Mouse (Mus musculus) intestine, embryonic 14.5 days (tissue): ENCODE data around the gene Lrrc49. TPM values are rescaled to one million over a fixed set of nuclear protein-coding genes. Genes with fewer than 3 reads are reported as not detected.

Experiments
- ATAC-seq: fragments of 200-750 bp; cut with Nextera tagmentation; replicated peaks from 2 replicates; pipeline ENCODE4 v1.8.0; 2017; ENCODE audit warnings: low read depth, moderate number of reproducible peaks, moderate TSS enrichment, moderate library complexity; ENCODE audit not compliant: low FRiP score, low TSS enrichment
- DNase-seq: peaks from one replicate; pipeline ENCODE4 v3.0.0-alpha.2; 2018; ENCODE audit warnings: low spot score
- H3K27ac ChIP-seq: fragments of 300-500 bp; sonication (generic); 2 replicates; pipeline ENCODE4 v1.5.1; 2014; ENCODE audit warnings: low read depth, mild to moderate bottlenecking, control low read depth
- H3K27me3 ChIP-seq: fragments of 300-500 bp; sonication (generic); replicated peaks from 2 replicates; pipeline ENCODE4 v1.6.1; 2014; ENCODE audit warnings: low read length, control low read depth; ENCODE audit not compliant: control insufficient read depth, insufficient read depth
- H3K36me3 ChIP-seq: fragments of 300-500 bp; sonication (generic); 2 replicates; pipeline ENCODE4 v1.6.1; 2014; ENCODE audit warnings: low read length, control low read depth; ENCODE audit not compliant: control insufficient read depth, insufficient read depth
- H3K4me1 ChIP-seq: fragments of 300-500 bp; sonication (generic); replicated peaks from 2 replicates; pipeline ENCODE4 v1.6.1; 2014; ENCODE audit warnings: low read length, control low read depth, mixed read lengths; ENCODE audit not compliant: control insufficient read depth, insufficient read depth
- H3K4me2 ChIP-seq: fragments of 300-500 bp; sonication (generic); 2 replicates; pipeline ENCODE4 v1.6.1; 2014; ENCODE audit warnings: low read length
- H3K4me3 ChIP-seq: fragments of 300-500 bp; sonication (generic); 2 replicates; pipeline ENCODE4 v1.5.1; 2014; ENCODE audit warnings: low read depth, low read length, control low read depth, mixed read lengths
- H3K9ac ChIP-seq: fragments of 300-500 bp; sonication (generic); 2 replicates; pipeline ENCODE4 v1.6.1; 2014; ENCODE audit warnings: mild to moderate bottlenecking, low read length
- H3K9me3 ChIP-seq: fragments of 300-500 bp; sonication (generic); 2 replicates; pipeline ENCODE4 v1.6.1; 2016; ENCODE audit warnings: low read length, control low read depth; ENCODE audit not compliant: control insufficient read depth
- WGBS: fragments of 180-500 bp; shearing (Covaris S2); extraction: QIAGEN DNeasy Blood & Tissue Kit; methylation state at CpG from one replicate; pipeline ENCODE4 v1.1.7; 2014; 5-methylcytosine and 5-hydroxymethylcytosine counted together
- polyA plus RNA-seq: library from polyadenylated mRNA; unstranded; fragments of >200 nt; fragmentation: Nextera tagmentation; extraction: Ambion mirVana; gene quantifications from 2 replicates; pipeline ENCODE4 v1.2.1, GENCODE M21; 2014

The Lrrc49 gene
- polyA plus RNA-seq, 1 experiment from 2014 or later = 18.7 TPM

DNA sequence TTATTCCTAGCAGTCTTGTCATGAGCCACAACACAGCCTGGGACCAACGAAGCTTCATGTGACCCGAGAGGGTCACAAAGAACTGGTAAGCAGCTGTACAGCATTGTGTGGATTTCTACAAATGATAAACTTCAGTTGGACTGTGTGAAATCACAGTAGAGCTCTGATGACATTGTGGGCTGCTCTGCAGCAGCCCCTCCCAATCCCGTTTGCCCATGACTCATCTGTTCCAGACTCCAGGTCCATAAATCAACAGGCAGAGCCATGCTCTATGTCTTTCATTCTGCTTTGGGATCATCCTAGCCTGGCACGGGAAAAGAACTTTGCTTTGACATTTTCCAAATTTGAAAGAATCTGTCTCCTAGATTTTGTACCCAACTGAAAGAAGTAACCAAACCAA is 4.7 kb upstream of the Lrrc49 start:
- H3K27me3 ChIP-seq = no peaks in the 10 kb centered on the region
- H3K36me3 ChIP-seq = no peaks in the 10 kb centered on the region
- ATAC-seq (no peak), DNase-seq (no peak)
- WGBS = 33% methylated on average over 4 of the region's 4 CpGs
- no peak overlapping the region for H3K4me3 ChIP-seq
- no peaks in the 10 kb centered on the region for H3K9me3 ChIP-seq
- H3K4me1 ChIP-seq = no peaks in the 10 kb centered on the region
- no peak overlapping the region for H3K9ac ChIP-seq
- H3K4me2 ChIP-seq = no peak overlapping the region
- no peak overlapping the region for H3K27ac ChIP-seq

DNA sequence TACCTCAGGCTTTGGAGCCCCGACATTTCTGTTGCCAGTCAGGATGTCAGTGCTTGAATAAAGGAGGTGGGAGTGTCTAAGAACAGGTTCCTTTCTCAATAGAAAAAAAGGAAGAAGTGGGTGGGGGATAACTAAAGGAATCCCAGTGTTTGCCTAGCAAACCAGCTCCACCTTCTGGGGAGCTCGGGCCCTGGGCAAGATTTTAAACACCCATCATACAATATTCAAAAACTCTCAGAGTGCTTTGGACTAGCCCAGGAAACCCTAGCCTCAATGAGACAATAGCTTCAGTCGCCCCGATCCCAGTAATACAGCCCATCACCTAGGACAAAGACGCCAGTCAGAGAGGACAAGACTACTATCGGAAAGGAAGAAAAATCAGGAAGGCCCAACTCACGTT is 543 bp downstream of the Lrrc49 start:
- H3K36me3 ChIP-seq = peaks cover 16% of the 10 kb centered on the region
- WGBS = 3% methylated on average over 7 of the region's 7 CpGs
- DNase-seq (no peak), ATAC-seq (peak; percentile 65)
- H3K27ac ChIP-seq = peak overlapping the region; percentile 88
- H3K4me3 ChIP-seq = peak overlapping the region; percentile 60
- H3K4me1 ChIP-seq = no peaks in the 10 kb centered on the region
- no peaks in the 10 kb centered on the region for H3K27me3 ChIP-seq
- H3K9ac ChIP-seq = peak overlapping the region; percentile 42
- peak overlapping the region; percentile 69 for H3K4me2 ChIP-seq
- no peaks in the 10 kb centered on the region for H3K9me3 ChIP-seq

DNA sequence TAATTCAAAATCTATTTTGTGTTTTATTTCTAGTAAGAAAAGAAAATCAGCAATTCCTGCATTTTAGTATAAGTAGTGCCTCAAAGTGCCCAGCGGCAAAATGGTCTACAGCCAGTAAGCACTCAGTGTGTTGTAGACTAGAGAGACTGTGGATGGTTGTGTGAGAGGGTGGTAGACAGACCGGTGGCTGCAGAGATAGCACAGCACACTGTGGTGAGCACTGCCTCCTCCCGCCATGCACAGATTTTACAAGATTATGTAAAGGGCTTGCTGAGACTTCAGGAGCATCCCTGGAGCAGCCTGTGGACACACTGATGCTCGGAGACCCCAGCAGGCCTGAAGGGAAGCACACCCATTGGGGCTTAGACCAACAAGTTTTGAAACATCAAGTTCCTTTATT is 5.2 kb downstream of the Lrrc49 start:
- Histone ChIP-seq H3K9me3 (no peaks in the 10 kb centered on the region), H3K4me2 (no peak overlapping the region), H3K36me3 (peaks cover 32% of the 10 kb centered on the region), H3K27ac (no peak overlapping the region), H3K9ac (no peak overlapping the region), H3K4me1 (no peaks in the 10 kb centered on the region), H3K27me3 (no peaks in the 10 kb centered on the region), H3K4me3 (no peak overlapping the region)
- 94% methylated on average over 4 of the region's 4 CpGs for WGBS
- ATAC-seq (no peak), DNase-seq (no peak)

GRCm38 (mm10) chr9:60681005-60681404 is 7.0 kb downstream of the Lrrc49 start:
- 90% methylated on average over 3 of the region's 3 CpGs for WGBS
- Histone ChIP-seq H3K27me3 (no peaks in the 10 kb centered on the region), H3K4me3 (no peak overlapping the region), H3K27ac (no peak overlapping the region), H3K36me3 (peaks cover 46% of the 10 kb centered on the region), H3K9me3 (no peaks in the 10 kb centered on the region), H3K4me1 (no peaks in the 10 kb centered on the region), H3K9ac (no peak overlapping the region), H3K4me2 (no peak overlapping the region)
- ATAC-seq (no peak), DNase-seq (no peak)

DNA sequence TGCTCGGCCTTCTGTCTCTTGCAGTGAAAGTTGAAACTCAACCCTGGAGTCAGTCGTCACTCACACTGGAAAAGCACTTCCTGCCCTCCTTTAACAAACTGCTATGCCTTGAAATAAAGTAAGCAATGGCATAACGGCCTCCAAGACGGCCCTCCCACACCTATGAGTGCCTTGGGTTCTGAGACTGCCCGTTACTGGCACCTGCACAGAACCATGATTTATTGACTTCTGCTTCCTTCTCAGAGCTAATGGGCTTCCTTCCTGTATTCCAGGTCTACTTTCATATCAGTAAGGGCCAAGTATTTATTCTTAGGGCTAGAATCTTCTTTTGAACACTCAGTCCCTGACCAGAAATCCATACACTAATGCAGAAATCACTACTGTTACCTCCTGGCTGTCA is 9.0 kb downstream of the Lrrc49 start:
- no peaks in the 10 kb centered on the region for H3K4me1 ChIP-seq
- H3K4me2 ChIP-seq = no peak overlapping the region
- no peak overlapping the region for H3K9ac ChIP-seq
- DNase-seq = no peak
- 57% methylated on average over 5 of the region's 5 CpGs for WGBS
- ATAC-seq = no peak
- no peaks in the 10 kb centered on the region for H3K27me3 ChIP-seq
- H3K36me3 ChIP-seq = peaks cover 41% of the 10 kb centered on the region
- H3K9me3 ChIP-seq = no peaks in the 10 kb centered on the region
- H3K4me3 ChIP-seq = no peak overlapping the region
- H3K27ac ChIP-seq = no peak overlapping the region

DNA sequence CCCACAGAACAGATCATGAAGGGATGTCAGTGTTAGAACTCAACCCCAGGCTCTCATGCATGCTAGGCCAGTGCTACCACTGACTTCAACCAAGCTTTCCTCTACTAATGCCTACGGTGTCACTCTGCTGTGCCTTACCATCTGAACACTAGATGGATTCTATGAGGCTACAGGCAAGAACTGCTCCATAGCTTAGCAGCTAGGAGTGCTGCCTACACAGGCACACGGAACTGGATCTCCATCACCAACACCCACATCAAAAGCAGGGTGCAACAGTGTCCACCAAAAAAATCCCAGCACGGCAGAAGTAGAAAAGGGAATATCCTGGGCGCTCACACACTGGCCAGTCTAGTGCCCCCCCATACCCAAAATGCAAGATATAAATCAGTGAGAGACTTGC is 11.5 kb downstream of the Lrrc49 start:
- no peak overlapping the region for H3K4me2 ChIP-seq
- no peak overlapping the region for H3K9ac ChIP-seq
- H3K9me3 ChIP-seq = no peaks in the 10 kb centered on the region
- ATAC-seq (no peak), DNase-seq (no peak)
- H3K4me1 ChIP-seq = no peaks in the 10 kb centered on the region
- H3K27ac ChIP-seq = no peak overlapping the region
- peaks cover 34% of the 10 kb centered on the region for H3K36me3 ChIP-seq
- H3K4me3 ChIP-seq = no peak overlapping the region
- H3K27me3 ChIP-seq = no peaks in the 10 kb centered on the region
- 89% methylated on average over 4 of the region's 4 CpGs for WGBS

DNA sequence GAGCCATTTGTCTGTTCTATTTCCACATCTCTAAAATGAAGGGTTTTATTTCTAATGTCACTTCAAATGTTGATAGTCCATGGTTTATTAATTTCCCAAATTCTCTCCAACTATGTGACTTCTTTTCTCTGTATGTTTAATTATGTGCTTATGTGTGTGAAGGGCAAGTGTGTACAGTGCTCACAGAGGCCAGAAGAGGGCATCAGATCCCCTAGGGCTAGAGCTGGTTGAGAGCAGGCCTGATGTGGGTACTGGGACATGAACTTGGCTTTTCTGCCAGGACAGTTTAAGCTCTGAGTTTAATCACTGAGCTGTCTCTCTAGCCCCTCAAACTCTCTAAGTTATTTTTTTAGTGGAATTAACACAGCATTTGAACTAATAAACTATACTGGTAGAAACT is 13.2 kb downstream of the Lrrc49 start:
- Histone ChIP-seq H3K9ac (no peak overlapping the region), H3K36me3 (peaks cover 27% of the 10 kb centered on the region), H3K27ac (no peak overlapping the region), H3K4me3 (no peak overlapping the region), H3K4me2 (no peak overlapping the region), H3K9me3 (no peaks in the 10 kb centered on the region), H3K4me1 (no peaks in the 10 kb centered on the region), H3K27me3 (no peaks in the 10 kb centered on the region)
- ATAC-seq (no peak), DNase-seq (no peak)

- no peaks in the 10 kb centered on the region for H3K9me3 ChIP-seq
- no peak overlapping the region for H3K9ac ChIP-seq
- H3K4me2 ChIP-seq = no peak overlapping the region
- no peak for ATAC-seq
- no peak overlapping the region for H3K4me3 ChIP-seq
- DNase-seq = no peak
- no peaks in the 10 kb centered on the region for H3K4me1 ChIP-seq
- no peaks in the 10 kb centered on the region for H3K27me3 ChIP-seq
- H3K27ac ChIP-seq = no peak overlapping the region
- 99% methylated on average over 6 of the region's 6 CpGs for WGBS
- H3K36me3 ChIP-seq = peaks cover 22% of the 10 kb centered on the region
These were observed 15.4 kb downstream of the Lrrc49 start for GRCm38 (mm10) chr9:60672568-60672967.

DNA sequence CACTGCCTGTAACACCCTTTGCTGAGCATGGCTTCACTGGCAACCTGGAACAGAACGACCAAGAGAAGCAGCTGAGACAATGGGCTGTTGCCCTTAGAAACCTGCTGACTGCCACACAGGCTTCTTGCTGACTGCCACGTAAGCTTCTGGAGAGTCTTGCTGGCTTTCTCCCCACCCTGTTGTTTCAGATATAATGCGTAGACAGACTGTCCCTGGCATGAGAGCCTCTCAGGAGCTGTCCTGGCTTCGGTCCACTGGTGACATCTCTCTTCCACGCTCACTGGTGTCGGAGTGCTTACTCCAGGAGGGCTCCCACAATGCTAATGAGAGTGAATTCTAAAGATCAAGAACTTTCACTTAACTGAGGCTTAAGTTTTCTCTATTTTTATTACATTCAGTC is 19.1 kb downstream of the Lrrc49 start:
- ATAC-seq = no peak
- Histone ChIP-seq H3K27me3 (no peaks in the 10 kb centered on the region), H3K4me2 (no peak overlapping the region), H3K4me1 (no peaks in the 10 kb centered on the region), H3K4me3 (no peak overlapping the region), H3K9me3 (no peaks in the 10 kb centered on the region), H3K27ac (no peak overlapping the region), H3K9ac (no peak overlapping the region), H3K36me3 (peaks cover 19% of the 10 kb centered on the region)
- DNase-seq = no peak
- WGBS = 86% methylated on average over 6 of the region's 6 CpGs
